Mouse (Mus musculus): ENCODE measurements around the gene H2-Eb1. TPM values are rescaled to one million over a fixed set of nuclear protein-coding genes. Genes with fewer than 3 reads are reported as not detected.

Gene H2-Eb1
- polyA plus RNA-seq, 1 experiment: 1,267 TPM

GRCm38 (mm10) chr17:34300071-34300470 is 5.6 kb upstream of the H2-Eb1 start:
- no peak overlapping the region for H3K4me3 ChIP-seq (ENCODE audit: insufficient read depth, low read length)
- peaks cover 10% of the 10 kb centered on the region for H3K4me1 ChIP-seq (ENCODE audit: control insufficient read depth, insufficient read depth, low read length)
- TF ChIP-seq POLR2A (IDR thresholded peaks at IDR 0.05; ENCODE audit: borderline replicate concordance, low read depth, low read length) (no peak), CTCF (IDR thresholded peaks at IDR 0.05; ENCODE audit: low read depth, low read length) (no peak)
- H3K27ac ChIP-seq (ENCODE audit: insufficient read depth, low read depth, low read length): no peak overlapping the region

GRCm38 (mm10) chr17:34300691-34301566 is 4.7 kb upstream of the H2-Eb1 start:
- TF ChIP-seq CTCF (IDR thresholded peaks at IDR 0.05; ENCODE audit: low read depth, low read length) (no peak), POLR2A (IDR thresholded peaks at IDR 0.05; ENCODE audit: borderline replicate concordance, low read depth, low read length) (no peak)
- peaks cover 7% of the 10 kb centered on the region for H3K4me1 ChIP-seq (ENCODE audit: control insufficient read depth, insufficient read depth, low read length)
- no peak overlapping the region for H3K27ac ChIP-seq (ENCODE audit: insufficient read depth, low read depth, low read length)
- H3K4me3 ChIP-seq (ENCODE audit: insufficient read depth, low read length): no peak overlapping the region

- H3K27ac ChIP-seq (ENCODE audit: insufficient read depth, low read depth, low read length): no peak overlapping the region
- peaks cover under 1% of the 10 kb centered on the region; the same call in 1 of the 2 replicates for H3K4me1 ChIP-seq (ENCODE audit: control insufficient read depth, insufficient read depth, low read length)
- no peak overlapping the region for H3K4me3 ChIP-seq (ENCODE audit: insufficient read depth, low read length)
- TF ChIP-seq POLR2A (IDR thresholded peaks at IDR 0.05; ENCODE audit: borderline replicate concordance, low read depth, low read length) (no peak), CTCF (IDR thresholded peaks at IDR 0.05; ENCODE audit: low read depth, low read length) (no peak)
Observed at GRCm38 (mm10) chr17:34301670-34302190, 3.9 kb upstream of the H2-Eb1 start.

GRCm38 (mm10) chr17:34303789-34304188 is 1.9 kb upstream of the H2-Eb1 start:
- no peak for TF ChIP-seq POLR2A (IDR thresholded peaks at IDR 0.05; ENCODE audit: borderline replicate concordance, low read depth, low read length)
- Histone ChIP-seq H3K27ac (ENCODE audit: insufficient read depth, low read depth, low read length) (no peak overlapping the region), H3K4me3 (ENCODE audit: insufficient read depth, low read length) (no peak overlapping the region), H3K4me1 (ENCODE audit: control insufficient read depth, insufficient read depth, low read length) (no peaks in the 10 kb centered on the region)

- TF ChIP-seq POLR2A (IDR thresholded peaks at IDR 0.05; ENCODE audit: borderline replicate concordance, low read depth, low read length) (no peak), CTCF (IDR thresholded peaks at IDR 0.05; ENCODE audit: low read depth, low read length) (no peak)
- no peak overlapping the region for H3K27ac ChIP-seq (ENCODE audit: insufficient read depth, low read depth, low read length)
- H3K4me1 ChIP-seq (ENCODE audit: control insufficient read depth, insufficient read depth, low read length): 0 out of 2 replicates have a peak, but pooled peaks cover 2% of the 10 kb centered on the region
- H3K4me3 ChIP-seq (ENCODE audit: insufficient read depth, low read length): no peak overlapping the region
Observed at GRCm38 (mm10) chr17:34304751-34305150, 916 bp upstream of the H2-Eb1 start.

- Histone ChIP-seq H3K27ac (ENCODE audit: insufficient read depth, low read depth, low read length) (no peak overlapping the region), H3K4me1 (ENCODE audit: control insufficient read depth, insufficient read depth, low read length) (0 out of 2 replicates have a peak, but pooled peaks cover 2% of the 10 kb centered on the region), H3K4me3 (ENCODE audit: insufficient read depth, low read length) (no peak overlapping the region)
- TF ChIP-seq CTCF (IDR thresholded peaks at IDR 0.05; ENCODE audit: low read depth, low read length) (no peak), POLR2A (IDR thresholded peaks at IDR 0.05; ENCODE audit: borderline replicate concordance, low read depth, low read length) (no peak)
Observed at GRCm38 (mm10) chr17:34306407-34306806, 740 bp downstream of the H2-Eb1 start.

- no peak for TF ChIP-seq CTCF (IDR thresholded peaks at IDR 0.05; ENCODE audit: low read depth, low read length)
- TF ChIP-seq POLR2A (IDR thresholded peaks at IDR 0.05; ENCODE audit: borderline replicate concordance, low read depth, low read length): no peak
- H3K4me3 ChIP-seq (ENCODE audit: insufficient read depth, low read length): no peak overlapping the region
- H3K27ac ChIP-seq (ENCODE audit: insufficient read depth, low read depth, low read length): no peak overlapping the region
- H3K4me1 ChIP-seq (ENCODE audit: control insufficient read depth, insufficient read depth, low read length): peaks cover 8% of the 10 kb centered on the region
Observed at GRCm38 (mm10) chr17:34307216-34307615, 1.5 kb downstream of the H2-Eb1 start.

GRCm38 (mm10) chr17:34308161-34308560 is 2.5 kb downstream of the H2-Eb1 start:
- TF ChIP-seq CTCF (IDR thresholded peaks at IDR 0.05; ENCODE audit: low read depth, low read length) (no peak), POLR2A (IDR thresholded peaks at IDR 0.05; ENCODE audit: borderline replicate concordance, low read depth, low read length) (no peak)
- H3K4me3 ChIP-seq (ENCODE audit: insufficient read depth, low read length): no peak overlapping the region
- H3K27ac ChIP-seq (ENCODE audit: insufficient read depth, low read depth, low read length): no peak overlapping the region
- H3K4me1 ChIP-seq (ENCODE audit: control insufficient read depth, insufficient read depth, low read length): peaks cover 16% of the 10 kb centered on the region

- Histone ChIP-seq H3K27ac (ENCODE audit: insufficient read depth, low read depth, low read length) (no peak overlapping the region), H3K4me1 (ENCODE audit: control insufficient read depth, insufficient read depth, low read length) (peaks cover 16% of the 10 kb centered on the region), H3K4me3 (ENCODE audit: insufficient read depth, low read length) (peak overlapping the region; percentile 83)
- no peak for TF ChIP-seq CTCF (IDR thresholded peaks at IDR 0.05; ENCODE audit: low read depth, low read length)
- no peak for TF ChIP-seq POLR2A (IDR thresholded peaks at IDR 0.05; ENCODE audit: borderline replicate concordance, low read depth, low read length)
Observed at GRCm38 (mm10) chr17:34309225-34309624, 3.6 kb downstream of the H2-Eb1 start.
